Mouse (Mus musculus) cortical plate, adult 2 months (tissue): ENCODE data around the gene Tspan4.

Source experiments
- CTCF ChIP-seq: fragments of 200-500 bp; IDR thresholded peaks from 2 replicates; pipeline ENCODE4 v1.5.1; 2011; ENCODE audit warnings: mild to moderate bottlenecking, control low read depth, low read length; ENCODE audit not compliant: insufficient read depth; ENCODE audit errors: extremely low read depth
- POLR2A ChIP-seq: fragments of 200-500 bp; IDR thresholded peaks from 2 replicates; pipeline ENCODE4 v1.6.1; 2011; ENCODE audit warnings: mild to moderate bottlenecking, low read length, control low read depth; ENCODE audit not compliant: insufficient read depth; ENCODE audit errors: extremely low read depth

DNA sequence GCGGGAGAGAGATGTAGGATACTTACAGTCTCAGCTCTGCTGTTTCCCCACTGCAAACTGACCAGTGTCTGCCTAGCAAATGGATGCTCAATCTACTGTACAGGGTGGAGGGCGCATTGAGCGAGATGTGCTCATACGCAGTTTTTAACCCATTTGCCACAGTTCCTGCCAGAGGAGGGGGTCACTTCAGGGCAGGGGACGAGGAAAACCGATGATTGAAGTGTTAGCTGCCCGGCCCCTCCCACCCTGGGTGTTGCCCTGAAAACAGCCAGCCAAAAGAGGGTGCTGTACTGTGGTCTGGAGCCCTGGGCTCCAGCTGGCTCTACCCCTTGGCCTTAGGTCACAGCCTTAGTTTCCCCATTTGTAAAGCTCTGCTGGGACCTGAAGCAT is 1.9 kb downstream of the Tspan4 start:
- TF ChIP-seq POLR2A (no peak), CTCF (no peak)
